Mouse (Mus musculus) embryonic facial prominence, embryonic 14.5 days (tissue): ENCODE measurements around the gene Ltb4r2. TPM values are rescaled to one million over a fixed set of nuclear protein-coding genes. Genes with fewer than 3 reads are reported as not detected.

Experiments used
- ATAC-seq: fragments of 200-750 bp; cut with Nextera tagmentation; 2 replicates; pipeline ENCODE4 v1.8.0; 2017; ENCODE audit warnings: low read depth, moderate number of reproducible peaks, moderate TSS enrichment
- DNase-seq: peaks from one replicate; pipeline ENCODE4 v3.0.0-alpha.2; 2015; ENCODE audit warnings: low spot score
- H3K27ac ChIP-seq: fragments of 300-500 bp; sonication (generic); replicated peaks from 2 replicates; pipeline ENCODE4 v1.5.1; 2014; ENCODE audit warnings: low read depth, mild to moderate bottlenecking, low read length, moderate library complexity
- H3K27me3 ChIP-seq: fragments of 300-500 bp; sonication (generic); replicated peaks from 2 replicates; pipeline ENCODE4 v1.6.1; 2014; ENCODE audit warnings: low read length; ENCODE audit not compliant: control insufficient read depth, insufficient read depth
- H3K36me3 ChIP-seq: fragments of 300-500 bp; sonication (generic); 2 replicates; pipeline ENCODE4 v1.6.1; 2014; ENCODE audit warnings: low read length, mixed read lengths; ENCODE audit not compliant: control insufficient read depth, insufficient read depth
- H3K4me1 ChIP-seq: fragments of 300-500 bp; sonication (generic); 2 replicates; pipeline ENCODE4 v1.6.1; 2014; ENCODE audit warnings: antibody characterized with exemption, low read length; ENCODE audit not compliant: control insufficient read depth, insufficient read depth
- H3K4me2 ChIP-seq: fragments of 300-500 bp; sonication (generic); 2 replicates; pipeline ENCODE4 v1.6.1; 2014; ENCODE audit warnings: low read depth, mild to moderate bottlenecking, low read length, moderate library complexity, mixed read lengths
- H3K4me3 ChIP-seq: fragments of 300-500 bp; sonication (generic); 2 replicates; pipeline ENCODE4 v1.5.1; 2014; ENCODE audit warnings: low read depth, mild to moderate bottlenecking, low read length
- H3K9ac ChIP-seq: fragments of 300-500 bp; sonication (generic); 2 replicates; pipeline ENCODE4 v1.6.1; 2014; ENCODE audit warnings: low read depth, mild to moderate bottlenecking, low read length, moderate library complexity, mixed read lengths
- H3K9me3 ChIP-seq: fragments of 300-500 bp; sonication (generic); 2 replicates; pipeline ENCODE4 v1.6.1; 2016; ENCODE audit warnings: low read length; ENCODE audit not compliant: control insufficient read depth
- WGBS: fragments of 180-500 bp; shearing (Covaris S2); extraction: QIAGEN DNeasy Blood & Tissue Kit; methylation state at CpG from one replicate; pipeline ENCODE4 v1.1.7; 2014; 5-methylcytosine and 5-hydroxymethylcytosine counted together
- polyA plus RNA-seq: library from polyadenylated mRNA; unstranded; fragments of >200 nt; fragmentation: Nextera tagmentation; extraction: Ambion mirVana; gene quantifications from 2 replicates; pipeline ENCODE4 v1.2.1, GENCODE M21; 2014

Ltb4r2 gene
- polyA plus RNA-seq, 1 experiment from 2014 or later: 0.47 TPM

GRCm38 (mm10) chr14:55720666-55721065, 40.6 kb upstream of the Ltb4r2 start:
- peaks cover 34% of the 10 kb centered on the region for H3K36me3 ChIP-seq
- H3K27ac ChIP-seq: no peak overlapping the region
- DNase-seq (no peak), ATAC-seq (no peak)
- H3K4me1 ChIP-seq: 0 out of 2 replicates have a peak, but pooled peaks cover 3% of the 10 kb centered on the region
- 0 out of 2 replicates have a peak overlapping the region, but pooled peaks have one; percentile 62 for H3K4me2 ChIP-seq
- 92% methylated on average over 11 of the region's 12 CpGs for WGBS
- H3K4me3 ChIP-seq: no peak overlapping the region
- no peaks in the 10 kb centered on the region for H3K27me3 ChIP-seq
- no peaks in the 10 kb centered on the region for H3K9me3 ChIP-seq
- H3K9ac ChIP-seq: no peak overlapping the region

- Histone ChIP-seq H3K4me3 (peak overlapping the region; percentile 84), H3K9me3 (no peaks in the 10 kb centered on the region), H3K9ac (peak overlapping the region; percentile 80; the same call in 1 of the 2 replicates), H3K36me3 (peaks cover 32% of the 10 kb centered on the region), H3K27me3 (no peaks in the 10 kb centered on the region), H3K4me1 (0 out of 2 replicates have a peak, but pooled peaks cover 3% of the 10 kb centered on the region), H3K4me2 (peak overlapping the region; percentile 62), H3K27ac (no peak overlapping the region)
- DNase-seq (no peak), ATAC-seq (no peak)
- WGBS: 81% methylated on average over 6 of the region's 6 CpGs
Observed at GRCm38 (mm10) chr14:55721076-55721475, 40.2 kb upstream of the Ltb4r2 start.

GRCm38 (mm10) chr14:55721700-55722437, 39.4 kb upstream of the Ltb4r2 start, which contains the start of gene Rabggta:
TSS of gene Rabggta (minus strand) at chr14:55722263.
- Histone ChIP-seq H3K36me3 (peaks cover 24% of the 10 kb centered on the region), H3K27me3 (no peaks in the 10 kb centered on the region), H3K9me3 (no peaks in the 10 kb centered on the region), H3K4me1 (0 out of 2 replicates have a peak, but pooled peaks cover 3% of the 10 kb centered on the region), H3K27ac (peak within 1 kb of the TSS; percentile 79), H3K4me2 (peak within 1 kb of the TSS; percentile 62), H3K4me3 (peak within 1 kb of the TSS; percentile 84), H3K9ac (peak within 1 kb of the TSS; percentile 80)
- under 1% methylated on average over 31 of the region's 50 CpGs for WGBS
- ATAC-seq (peak; percentile 98), DNase-seq (peak; percentile 97)

GRCm38 (mm10) chr14:55722438-55722945, 38.7 kb upstream of the Ltb4r2 start:
- WGBS: 48% methylated on average over 8 of the region's 8 CpGs
- H3K9me3 ChIP-seq: no peaks in the 10 kb centered on the region
- H3K4me2 ChIP-seq: peak overlapping the region; percentile 62
- H3K27ac ChIP-seq: peak overlapping the region; percentile 79; the same call in 1 of the 2 replicates
- DNase-seq (no peak), ATAC-seq (no peak)
- 0 out of 2 replicates have a peak, but pooled peaks cover 3% of the 10 kb centered on the region for H3K4me1 ChIP-seq
- peaks cover 20% of the 10 kb centered on the region; the same call in 1 of the 2 replicates for H3K36me3 ChIP-seq
- H3K4me3 ChIP-seq: peak overlapping the region; percentile 84
- H3K9ac ChIP-seq: peak overlapping the region; percentile 80
- no peaks in the 10 kb centered on the region for H3K27me3 ChIP-seq

- no peak for ATAC-seq
- Histone ChIP-seq H3K36me3 (peaks cover 15% of the 10 kb centered on the region; the same call in 1 of the 2 replicates), H3K4me2 (no peak overlapping the region)
Observed at GRCm38 (mm10) chr14:55723433-55723832, 37.8 kb upstream of the Ltb4r2 start.

GRCm38 (mm10) chr14:55724411-55724871, 36.8 kb upstream of the Ltb4r2 start:
- Histone ChIP-seq H3K4me1 (0 out of 2 replicates have a peak, but pooled peaks cover 3% of the 10 kb centered on the region), H3K27ac (no peak overlapping the region), H3K4me3 (no peak overlapping the region), H3K36me3 (0 out of 2 replicates have a peak, but pooled peaks cover 6% of the 10 kb centered on the region), H3K9ac (no peak overlapping the region), H3K9me3 (no peaks in the 10 kb centered on the region), H3K27me3 (no peaks in the 10 kb centered on the region), H3K4me2 (no peak overlapping the region)
- ATAC-seq (no peak), DNase-seq (no peak)
- 52% methylated on average over 8 of the region's 8 CpGs for WGBS

More at GRCm38 (mm10) chr14:55723433-55723832, 37.8 kb upstream of the Ltb4r2 start:
- H3K9ac ChIP-seq: no peak overlapping the region
- H3K9me3 ChIP-seq: no peaks in the 10 kb centered on the region
- 93% methylated on average over 7 of the region's 7 CpGs for WGBS
- H3K27ac ChIP-seq: no peak overlapping the region
- no peak for DNase-seq
- H3K4me1 ChIP-seq: 0 out of 2 replicates have a peak, but pooled peaks cover 3% of the 10 kb centered on the region
- H3K27me3 ChIP-seq: no peaks in the 10 kb centered on the region
- H3K4me3 ChIP-seq: no peak overlapping the region

GRCm38 (mm10) chr14:55726261-55726660, 35.0 kb upstream of the Ltb4r2 start:
- H3K4me3 ChIP-seq: no peak overlapping the region
- ATAC-seq (no peak), DNase-seq (no peak)
- H3K36me3 ChIP-seq: no peaks in the 10 kb centered on the region
- no peak overlapping the region for H3K4me2 ChIP-seq
- H3K27me3 ChIP-seq: no peaks in the 10 kb centered on the region
- H3K27ac ChIP-seq: no peak overlapping the region
- no peaks in the 10 kb centered on the region for H3K9me3 ChIP-seq
- no peak overlapping the region for H3K9ac ChIP-seq
- 0 out of 2 replicates have a peak, but pooled peaks cover 1% of the 10 kb centered on the region for H3K4me1 ChIP-seq

GRCm38 (mm10) chr14:55727889-55728685, 33.1 kb upstream of the Ltb4r2 start:
- Histone ChIP-seq H3K36me3 (no peaks in the 10 kb centered on the region), H3K27ac (no peak overlapping the region)
- WGBS: 61% methylated on average over 8 of the region's 8 CpGs

More at GRCm38 (mm10) chr14:55727889-55728685, 33.1 kb upstream of the Ltb4r2 start:
- Histone ChIP-seq H3K27me3 (no peaks in the 10 kb centered on the region), H3K4me3 (no peak overlapping the region), H3K4me1 (no peaks in the 10 kb centered on the region), H3K4me2 (no peak overlapping the region), H3K9me3 (no peaks in the 10 kb centered on the region), H3K9ac (no peak overlapping the region)
- DNase-seq (no peak), ATAC-seq (no peak)
